8 mouse cellular contexts compared by ENCODE assay signal in genomic region chr2:170159795-170160568, GRCm38 (mm10). TPM values are rescaled to one million over a fixed set of nuclear protein-coding genes. Genes with fewer than 3 reads are reported as not detected.
DNase-seq lines count a peak whose midpoint lies in the region; ATAC-seq lines count a peak whose summit lies in the region.

No protein-coding gene starts in this region.

- H3K9ac ChIP-seq in kidney, embryonic 15.5 days: no peak overlapping the region
- no peak overlapping the region for H3K9ac ChIP-seq in heart, embryonic 11.5 days (ENCODE audit: low read depth, low read length)

- peaks cover 31% of the 10 kb centered on the region for H3K4me1 ChIP-seq in kidney, embryonic 15.5 days
- H3K4me1 ChIP-seq in heart, embryonic 11.5 days (ENCODE audit: control insufficient read depth, insufficient read depth, low read length): peaks cover 10% of the 10 kb centered on the region

- no peak overlapping the region for H3K4me3 ChIP-seq in kidney, embryonic 15.5 days (replicated peaks)
- no peak overlapping the region for H3K4me3 ChIP-seq in heart, embryonic 11.5 days (ENCODE audit: low read depth, low read length)

- no peak for DNase-seq in kidney, adult 18-20 months
- DNase-seq in MEL-GATA-1-ER (ENCODE audit: extremely low read depth, low read depth): peak; percentile 66
- no peak for DNase-seq in left cerebral cortex, adult 9 months (ENCODE audit: low spot score in 2 of 2)
- no peak for DNase-seq in gastrocnemius, postnatal 4 days (ENCODE audit: low spot score in 2 of 2)
- DNase-seq in spleen, postnatal 10 days (ENCODE audit: low spot score in 2 of 2): no peak

- peak overlapping the region; percentile 11; the same call in 1 of the 2 replicates for H3K27ac ChIP-seq in kidney, embryonic 15.5 days
- peak overlapping the region; percentile 57; the same call in 1 of the 2 replicates for H3K27ac ChIP-seq in heart, embryonic 11.5 days (ENCODE audit: low read depth, low read length)

- H3K36me3 ChIP-seq in kidney, embryonic 15.5 days: no peaks in the 10 kb centered on the region
- H3K36me3 ChIP-seq in heart, embryonic 11.5 days (ENCODE audit: control insufficient read depth, insufficient read depth, low read length): no peaks in the 10 kb centered on the region

- ATAC-seq in kidney, embryonic 15.5 days (replicated peaks; ENCODE audit: low FRiP score): 0 out of 2 replicates have a peak, but pooled peaks have one; percentile 34
- no peak for ATAC-seq in heart, embryonic 11.5 days (replicated peaks; ENCODE audit: insufficient number of reproducible peaks, low FRiP score, low TSS enrichment)
- ATAC-seq in megakaryocyte progenitor cell, adult 5-6 weeks (replicated peaks; ENCODE audit: poor library complexity): peak; percentile 27

- H3K9me3 ChIP-seq in kidney, embryonic 15.5 days (replicated peaks): no peaks in the 10 kb centered on the region
- H3K9me3 ChIP-seq in heart, embryonic 11.5 days (replicated peaks; ENCODE audit: control insufficient read depth, low read length): no peaks in the 10 kb centered on the region

- H3K4me2 ChIP-seq in kidney, embryonic 15.5 days: peak overlapping the region; percentile 24; the same call in 1 of the 2 replicates
- H3K4me2 ChIP-seq in heart, embryonic 11.5 days: no peak overlapping the region

- no peaks in the 10 kb centered on the region for H3K27me3 ChIP-seq in kidney, embryonic 15.5 days
- no peaks in the 10 kb centered on the region for H3K27me3 ChIP-seq in heart, embryonic 11.5 days (ENCODE audit: control insufficient read depth, insufficient read depth, low read length)

- whole genome bisulfite sequencing in kidney, embryonic 15.5 days: 52% methylated on average over 15 of the region's 15 CpGs
- 51% methylated on average over 15 of the region's 15 CpGs for WGBS in heart, embryonic 11.5 days (ENCODE audit: insufficient replicate concordance)

RNA-seq across cellular contexts. Expression of gene Zfp217, which starts 12.1 kb away (rescaled TPM):
- 4.7 and 5.0 TPM in 2 replicates for polyA plus RNA-seq in kidney, embryonic 15.5 days (2015; fragmentation: Nextera tagmentation; extraction: Ambion mirVana)
- polyA plus RNA-seq in heart, embryonic 11.5 days (2014; fragmentation: Nextera tagmentation; extraction: Ambion mirVana): 2.9 and 3.7 TPM in 2 replicates
- total RNA-seq in megakaryocyte progenitor cell, adult 5-6 weeks (2015): 23.6 and 30.2 TPM in 2 replicates
- total RNA-seq in megakaryocyte progenitor cell, adult 5-6 weeks (2017): 30.4 and 31.2 TPM in 2 replicates
- 10 to 100 TPM; 14.1 to 15.1 TPM for total RNA-seq in gastrocnemius, postnatal 4 days (2021)
